Mouse (Mus musculus) intestine, embryonic 14.5 days (tissue): ENCODE results near the gene Cnnm3. TPM values are rescaled to one million over a fixed set of nuclear protein-coding genes. Genes with fewer than 3 reads are reported as not detected.

Source experiments
- ATAC-seq: fragments of 200-750 bp; cut with Nextera tagmentation; replicated peaks from 2 replicates; pipeline ENCODE4 v1.8.0; 2017; ENCODE audit warnings: low read depth, moderate number of reproducible peaks, moderate TSS enrichment, moderate library complexity; ENCODE audit not compliant: low FRiP score, low TSS enrichment
- DNase-seq: peaks from one replicate; pipeline ENCODE4 v3.0.0-alpha.2; 2018; ENCODE audit warnings: low spot score
- H3K27ac ChIP-seq: fragments of 300-500 bp; sonication (generic); 2 replicates; pipeline ENCODE4 v1.5.1; 2014; ENCODE audit warnings: low read depth, mild to moderate bottlenecking, control low read depth
- H3K27me3 ChIP-seq: fragments of 300-500 bp; sonication (generic); replicated peaks from 2 replicates; pipeline ENCODE4 v1.6.1; 2014; ENCODE audit warnings: low read length, control low read depth; ENCODE audit not compliant: control insufficient read depth, insufficient read depth
- H3K36me3 ChIP-seq: fragments of 300-500 bp; sonication (generic); 2 replicates; pipeline ENCODE4 v1.6.1; 2014; ENCODE audit warnings: low read length, control low read depth; ENCODE audit not compliant: control insufficient read depth, insufficient read depth
- H3K4me1 ChIP-seq: fragments of 300-500 bp; sonication (generic); replicated peaks from 2 replicates; pipeline ENCODE4 v1.6.1; 2014; ENCODE audit warnings: low read length, control low read depth, mixed read lengths; ENCODE audit not compliant: control insufficient read depth, insufficient read depth
- H3K4me2 ChIP-seq: fragments of 300-500 bp; sonication (generic); 2 replicates; pipeline ENCODE4 v1.6.1; 2014; ENCODE audit warnings: low read length
- H3K4me3 ChIP-seq: fragments of 300-500 bp; sonication (generic); 2 replicates; pipeline ENCODE4 v1.5.1; 2014; ENCODE audit warnings: low read depth, low read length, control low read depth, mixed read lengths
- H3K9ac ChIP-seq: fragments of 300-500 bp; sonication (generic); 2 replicates; pipeline ENCODE4 v1.6.1; 2014; ENCODE audit warnings: mild to moderate bottlenecking, low read length
- H3K9me3 ChIP-seq: fragments of 300-500 bp; sonication (generic); 2 replicates; pipeline ENCODE4 v1.6.1; 2016; ENCODE audit warnings: low read length, control low read depth; ENCODE audit not compliant: control insufficient read depth
- WGBS: fragments of 180-500 bp; shearing (Covaris S2); extraction: QIAGEN DNeasy Blood & Tissue Kit; methylation state at CpG from one replicate; pipeline ENCODE4 v1.1.7; 2014; 5-methylcytosine and 5-hydroxymethylcytosine counted together
- polyA plus RNA-seq: library from polyadenylated mRNA; unstranded; fragments of >200 nt; fragmentation: Nextera tagmentation; extraction: Ambion mirVana; gene quantifications from 2 replicates; pipeline ENCODE4 v1.2.1, GENCODE M21; 2014

The Cnnm3 gene
- polyA plus RNA-seq, 1 experiment from 2014 or later: 5.4 TPM

- H3K27ac ChIP-seq: no peak overlapping the region
- H3K4me3 ChIP-seq: no peak overlapping the region
- DNase-seq (no peak), ATAC-seq (no peak)
- no peaks in the 10 kb centered on the region for H3K27me3 ChIP-seq
- H3K36me3 ChIP-seq: peaks cover 38% of the 10 kb centered on the region
- no peak overlapping the region for H3K9ac ChIP-seq
- H3K4me2 ChIP-seq: no peak overlapping the region
- no peaks in the 10 kb centered on the region for H3K9me3 ChIP-seq
- H3K4me1 ChIP-seq: peaks cover 2% of the 10 kb centered on the region; the same call in 1 of the 2 replicates
- 28% methylated on average over 1 of the region's 1 CpGs for WGBS
Observed at GRCm38 (mm10) chr1:36528351-36528750, 16.7 kb downstream of the Cnnm3 start.

DNA sequence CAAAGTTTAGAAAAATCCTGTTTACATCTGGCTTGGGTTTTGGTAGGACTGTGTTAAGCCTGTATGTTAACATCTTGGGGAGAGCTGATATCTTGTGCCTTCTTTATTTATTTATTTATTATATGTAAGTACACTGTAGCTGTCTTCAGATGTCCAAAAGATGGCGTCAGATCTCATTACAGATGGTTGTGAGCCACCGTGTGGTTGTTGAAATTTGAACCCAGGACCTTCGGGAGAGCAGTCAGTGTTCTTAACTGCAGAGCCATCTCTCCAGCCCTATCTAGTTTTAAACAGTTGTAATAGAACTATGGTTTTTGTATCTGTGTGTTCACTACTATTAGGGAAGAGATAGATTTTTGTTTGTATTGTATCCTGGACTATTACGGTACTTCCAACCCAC is 17.6 kb downstream of the Cnnm3 start:
- no peak overlapping the region for H3K4me3 ChIP-seq
- no peak overlapping the region for H3K4me2 ChIP-seq
- H3K36me3 ChIP-seq: peaks cover 34% of the 10 kb centered on the region
- DNase-seq (no peak), ATAC-seq (no peak)
- no peaks in the 10 kb centered on the region for H3K4me1 ChIP-seq
- H3K27me3 ChIP-seq: no peaks in the 10 kb centered on the region
- H3K9me3 ChIP-seq: no peaks in the 10 kb centered on the region
- H3K9ac ChIP-seq: no peak overlapping the region
- no peak overlapping the region for H3K27ac ChIP-seq
- WGBS: 93% methylated on average over 4 of the region's 4 CpGs

GRCm38 (mm10) chr1:36529875-36530274 is 18.2 kb downstream of the Cnnm3 start:
- H3K4me1 ChIP-seq: no peaks in the 10 kb centered on the region
- H3K9ac ChIP-seq: no peak overlapping the region
- no peaks in the 10 kb centered on the region for H3K27me3 ChIP-seq
- 97% methylated on average over 4 of the region's 4 CpGs for WGBS
- DNase-seq (no peak), ATAC-seq (no peak)
- no peak overlapping the region for H3K4me2 ChIP-seq
- peaks cover 30% of the 10 kb centered on the region for H3K36me3 ChIP-seq
- H3K4me3 ChIP-seq: no peak overlapping the region
- no peaks in the 10 kb centered on the region for H3K9me3 ChIP-seq
- H3K27ac ChIP-seq: no peak overlapping the region

GRCm38 (mm10) chr1:36530485-36530884 is 18.8 kb downstream of the Cnnm3 start:
- H3K9ac ChIP-seq: no peak overlapping the region
- 77% methylated on average over 8 of the region's 8 CpGs for WGBS
- no peak for DNase-seq
- peaks cover 24% of the 10 kb centered on the region for H3K36me3 ChIP-seq
- no peak overlapping the region for H3K4me2 ChIP-seq
- no peak for ATAC-seq
- H3K9me3 ChIP-seq: no peaks in the 10 kb centered on the region
- no peaks in the 10 kb centered on the region for H3K4me1 ChIP-seq
- H3K27me3 ChIP-seq: no peaks in the 10 kb centered on the region
- H3K4me3 ChIP-seq: no peak overlapping the region
- no peak overlapping the region for H3K27ac ChIP-seq

DNA sequence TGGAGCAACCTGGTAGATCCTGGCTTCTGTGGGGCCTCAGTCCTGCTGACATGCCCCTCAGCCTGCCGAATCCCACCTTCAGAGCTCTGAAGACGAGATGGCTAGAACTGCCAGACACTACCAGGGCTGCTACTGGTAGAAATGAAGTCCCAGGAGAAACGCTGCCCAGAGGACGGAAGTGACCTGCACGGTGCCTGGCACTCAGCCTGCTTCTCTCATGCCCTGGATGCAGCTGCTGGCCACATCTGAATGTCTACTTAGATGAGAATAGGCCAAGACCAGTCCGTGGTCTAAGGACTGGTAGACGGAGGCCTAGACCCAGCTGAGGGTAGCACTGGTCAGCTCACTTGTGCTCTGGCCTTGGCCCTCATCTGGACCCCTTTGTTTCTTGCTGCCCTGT is 19.3 kb downstream of the Cnnm3 start:
- no peak overlapping the region for H3K4me2 ChIP-seq
- no peak overlapping the region for H3K9ac ChIP-seq
- DNase-seq (no peak), ATAC-seq (no peak)
- no peaks in the 10 kb centered on the region for H3K4me1 ChIP-seq
- H3K27me3 ChIP-seq: no peaks in the 10 kb centered on the region
- H3K4me3 ChIP-seq: no peak overlapping the region
- no peak overlapping the region for H3K27ac ChIP-seq
- 92% methylated on average over 7 of the region's 7 CpGs for WGBS
- H3K9me3 ChIP-seq: no peaks in the 10 kb centered on the region
- H3K36me3 ChIP-seq: peaks cover 19% of the 10 kb centered on the region

GRCm38 (mm10) chr1:36531461-36531860 is 19.8 kb downstream of the Cnnm3 start:
- H3K27me3 ChIP-seq: no peaks in the 10 kb centered on the region
- H3K27ac ChIP-seq: no peak overlapping the region
- no peaks in the 10 kb centered on the region for H3K4me1 ChIP-seq
- H3K36me3 ChIP-seq: peaks cover 14% of the 10 kb centered on the region; the same call in 1 of the 2 replicates
- DNase-seq (no peak), ATAC-seq (no peak)
- 90% methylated on average over 12 of the region's 12 CpGs for WGBS
- H3K4me3 ChIP-seq: no peak overlapping the region
- no peak overlapping the region for H3K4me2 ChIP-seq
- no peaks in the 10 kb centered on the region for H3K9me3 ChIP-seq
- no peak overlapping the region for H3K9ac ChIP-seq

DNA sequence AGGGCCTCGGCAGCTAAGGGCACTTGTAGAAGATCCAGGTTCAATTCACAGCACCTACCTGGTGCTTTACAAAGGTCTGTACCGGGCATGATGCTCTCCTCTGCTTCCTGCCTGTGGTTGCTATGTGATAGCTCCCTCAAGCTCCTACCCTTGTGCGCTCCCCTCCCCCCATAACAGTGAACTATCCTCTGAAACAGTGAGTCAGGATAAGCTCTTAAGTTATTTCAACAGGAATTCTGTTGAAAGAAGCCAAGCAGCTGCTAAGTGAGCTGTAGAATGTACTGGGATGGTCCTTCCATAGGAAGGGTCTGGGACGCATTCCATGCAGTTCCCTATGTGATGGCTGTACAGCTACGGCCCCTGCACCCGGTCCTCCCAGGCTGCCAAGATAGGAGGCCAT is 21.9 kb downstream of the Cnnm3 start:
- no peaks in the 10 kb centered on the region for H3K4me1 ChIP-seq
- 72% methylated on average over 6 of the region's 6 CpGs for WGBS
- H3K36me3 ChIP-seq: peaks cover 14% of the 10 kb centered on the region
- H3K9ac ChIP-seq: no peak overlapping the region
- no peaks in the 10 kb centered on the region for H3K27me3 ChIP-seq
- no peaks in the 10 kb centered on the region for H3K9me3 ChIP-seq
- DNase-seq (no peak), ATAC-seq (no peak)
- H3K4me3 ChIP-seq: no peak overlapping the region
- H3K27ac ChIP-seq: no peak overlapping the region
- no peak overlapping the region for H3K4me2 ChIP-seq

GRCm38 (mm10) chr1:36534595-36535058 is 23.0 kb downstream of the Cnnm3 start:
- WGBS: 76% methylated on average over 6 of the region's 6 CpGs
- Histone ChIP-seq H3K4me3 (no peak overlapping the region), H3K4me1 (no peaks in the 10 kb centered on the region), H3K36me3 (peaks cover 24% of the 10 kb centered on the region), H3K27me3 (no peaks in the 10 kb centered on the region), H3K9me3 (no peaks in the 10 kb centered on the region), H3K9ac (no peak overlapping the region), H3K4me2 (no peak overlapping the region), H3K27ac (no peak overlapping the region)
- ATAC-seq: no peak
- no peak for DNase-seq

DNA sequence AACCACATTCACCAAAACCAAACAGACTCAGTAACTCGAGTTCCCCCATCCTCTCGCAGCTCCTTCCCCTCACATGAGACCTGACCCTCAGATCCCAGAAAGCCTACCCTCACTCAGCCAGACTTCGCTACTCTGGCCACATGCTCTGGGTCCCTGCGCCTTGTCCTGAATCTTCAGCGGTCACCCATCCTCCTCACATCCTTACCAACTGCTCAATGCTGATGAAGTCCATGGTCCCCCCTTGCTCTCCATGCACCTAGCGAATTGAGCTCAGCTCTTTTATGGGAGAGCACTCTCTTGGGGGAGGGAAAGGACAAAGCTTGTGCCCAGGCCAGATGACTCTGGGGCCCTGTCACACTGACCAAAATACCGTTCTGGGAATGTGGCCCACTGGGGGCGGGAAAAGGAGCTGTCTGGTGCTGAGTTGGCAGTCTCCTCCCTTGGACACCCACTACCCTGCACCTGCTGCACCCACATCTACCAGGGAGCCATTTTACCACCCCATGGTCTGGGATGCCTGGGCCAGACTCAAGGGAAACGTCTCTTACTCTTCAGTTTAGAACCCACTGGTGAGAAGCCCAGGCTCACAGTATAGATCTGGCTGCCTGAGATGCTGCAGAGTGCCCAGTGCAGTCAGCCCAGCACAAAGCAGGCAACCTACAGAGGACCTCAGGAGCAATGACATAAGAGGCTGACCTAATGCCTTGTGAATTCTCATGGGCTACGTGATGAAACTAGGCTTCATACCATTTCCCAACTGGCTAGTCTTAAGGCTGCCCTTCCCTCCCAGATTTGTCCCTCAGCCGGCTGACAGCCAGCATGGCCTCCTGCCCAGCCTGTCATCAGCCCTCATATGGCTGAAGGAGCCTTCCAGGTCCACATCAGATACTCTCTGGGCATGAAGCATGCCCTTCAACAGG is 24.1 kb downstream of the Cnnm3 start:
- Histone ChIP-seq H3K9me3 (no peaks in the 10 kb centered on the region), H3K9ac (no peak overlapping the region), H3K27me3 (no peaks in the 10 kb centered on the region), H3K4me2 (no peak overlapping the region), H3K4me3 (no peak overlapping the region), H3K4me1 (no peaks in the 10 kb centered on the region), H3K36me3 (peaks cover 35% of the 10 kb centered on the region), H3K27ac (no peak overlapping the region)
- 80% methylated on average over 11 of the region's 11 CpGs for WGBS
- DNase-seq (no peak), ATAC-seq (no peak)
